Mouse (Mus musculus) gastrocnemius, postnatal 14 days (tissue): ENCODE results near the gene Kcnj1. TPM values are rescaled to one million over a fixed set of nuclear protein-coding genes. Genes with fewer than 3 reads are reported as not detected.

Experiments
- DNase-seq: peaks from one replicate; pipeline ENCODE4 v3.0.0; 2021; ENCODE audit warnings: mixed read lengths
- intact Hi-C: fragments of 180-260 bp; cut with DNase I; formaldehyde crosslinking; loops from one replicate; pipeline ENCODE4 v1.15.1; 2025; ENCODE audit warnings: low total_unique reads
- long read RNA-seq, 2 experiments: library from polyadenylated mRNA; stranded (forward); transcript quantifications; one replicate each; pipeline ENCODE4 v2.0.0; 2021
- total RNA-seq, 2 experiments: library from RNA; stranded (reverse); gene quantifications; 2 replicates each; pipeline ENCODE4 v1.2.3; 2021

The Kcnj1 gene
- not detected for total RNA-seq
- long read RNA-seq, experiment 1 = 0 reads
- long read RNA-seq, experiment 2 = 0 reads

DNA sequence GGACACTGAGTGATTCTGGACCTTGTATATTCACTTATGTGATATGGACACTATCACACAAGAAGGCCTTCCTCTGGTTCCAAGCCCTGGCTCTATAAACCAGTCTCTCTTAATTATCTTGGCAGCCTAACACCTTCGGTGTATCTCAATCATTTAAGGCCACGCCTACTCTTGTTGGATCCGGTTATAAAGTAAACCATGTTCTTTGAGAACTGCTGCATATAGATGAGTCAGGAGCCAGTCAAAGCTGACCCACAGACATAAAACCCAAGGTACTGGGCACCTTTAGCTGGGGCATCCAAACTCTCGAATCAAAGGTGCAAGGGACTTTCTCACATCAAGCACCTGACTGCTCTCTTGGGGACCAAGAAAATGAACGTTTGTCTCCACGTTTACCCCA lies at the start of gene Kcnj1:
Gene Kcnj1, plus strand, starts transcription at position 292 of the 400 bp plus-strand sequence.
- intact Hi-C loops = no loop called here
- DNase-seq = no peak

DNA sequence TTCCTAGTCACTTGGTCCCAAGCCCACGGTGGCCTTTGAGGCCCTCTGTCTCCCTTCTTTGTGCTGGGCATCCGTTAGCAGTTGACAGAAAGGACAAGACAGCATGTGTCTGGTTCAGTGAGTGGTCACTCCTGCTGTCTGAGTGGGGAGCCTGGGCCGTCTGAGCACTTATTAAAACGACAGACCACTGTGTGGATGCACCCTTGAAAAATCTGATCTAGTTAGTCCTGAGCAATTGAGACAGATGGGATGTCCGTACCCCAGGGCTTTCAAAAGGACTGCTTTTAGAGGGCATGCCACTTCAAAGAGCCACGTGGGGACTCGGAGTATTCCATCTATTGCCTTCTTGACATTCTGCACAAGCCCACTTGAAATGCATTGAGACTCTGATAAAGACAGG lies 48.7 kb upstream of the Kcnj1 start:
- intact Hi-C loops = no loop called here
- no peak for DNase-seq

DNA sequence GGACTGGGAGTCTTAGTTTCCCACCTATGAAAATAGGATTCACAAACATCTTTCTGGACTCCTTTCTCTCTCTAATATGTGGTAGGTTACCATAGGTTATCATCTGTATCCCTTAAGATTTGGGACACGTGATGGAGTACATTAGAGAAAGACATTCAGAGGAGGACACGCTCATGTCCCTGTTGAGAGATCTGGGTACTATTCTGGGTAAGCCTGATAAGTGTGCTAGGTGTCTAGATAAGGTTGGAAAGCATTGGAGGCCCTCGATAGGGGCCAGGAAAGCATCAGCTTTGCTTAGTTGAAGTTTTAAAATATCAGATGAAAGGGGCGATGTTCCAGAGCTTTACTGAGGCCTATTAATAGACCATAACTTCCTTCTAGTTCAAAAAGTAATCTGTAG lies 43.5 kb upstream of the Kcnj1 start:
- DNase-seq = no peak
- intact Hi-C loops = no loop called here

GRCm38 (mm10) chr9:32331162-32331561 lies 41.1 kb upstream of the Kcnj1 start:
- intact Hi-C loops = no loop called here
- no peak for DNase-seq

DNA sequence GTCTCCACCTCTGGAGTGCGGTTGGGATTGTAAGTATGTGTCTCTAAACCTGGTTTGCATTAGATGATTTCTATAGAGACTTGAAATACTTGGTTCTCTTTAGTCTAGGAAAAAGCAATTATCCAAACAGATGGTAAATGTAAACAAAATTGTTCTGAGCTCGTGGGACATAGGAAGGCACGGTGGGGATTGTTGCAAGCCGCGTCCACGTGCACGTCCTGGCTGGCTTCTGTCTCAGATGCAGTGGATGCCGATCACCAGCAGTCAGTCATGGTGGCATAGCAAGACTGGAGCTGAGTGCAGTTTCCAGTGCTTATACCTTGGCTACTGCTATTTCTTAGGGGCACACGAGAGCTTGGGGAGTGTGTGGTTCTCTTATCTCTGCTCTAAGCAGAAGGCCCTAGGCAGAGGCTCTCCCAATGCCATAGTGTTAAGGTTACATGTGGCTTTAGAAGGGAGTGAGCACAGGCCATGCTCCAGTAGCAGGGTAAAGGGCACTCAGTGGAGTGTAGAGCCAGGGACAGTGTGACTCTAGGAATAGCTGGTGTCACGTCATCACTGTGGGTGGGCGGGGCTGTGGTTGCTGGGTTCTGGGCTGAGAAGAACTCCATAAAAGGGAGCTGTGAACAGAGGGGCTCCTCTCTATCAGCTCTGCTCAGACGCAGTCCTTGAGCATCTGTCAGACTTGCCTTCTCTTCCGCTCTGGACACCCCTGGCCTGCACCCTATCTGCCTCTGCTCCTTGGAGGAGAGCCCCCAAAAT lies 36.7 kb upstream of the Kcnj1 start:
- no peak for DNase-seq
- intact Hi-C loops = no loop called here

DNA sequence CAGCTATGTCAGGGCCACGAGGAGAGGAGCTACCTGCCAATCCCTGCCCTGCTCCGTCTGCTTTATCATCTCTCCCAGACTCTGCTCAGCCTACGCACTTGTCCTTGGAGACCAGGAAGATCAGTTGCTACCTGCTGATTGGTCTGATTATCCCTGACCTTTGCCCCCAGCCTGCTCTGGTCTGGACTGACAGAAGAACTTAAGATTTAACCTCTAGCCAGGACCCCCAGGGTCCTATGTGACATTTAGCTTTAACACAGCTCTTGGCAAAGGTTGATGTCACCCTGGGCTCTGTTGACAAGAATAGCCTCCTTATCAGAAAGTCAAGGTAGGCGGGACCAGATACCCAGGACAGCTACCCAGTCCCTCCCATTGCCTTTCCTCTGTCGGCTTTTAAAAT lies 31.5 kb upstream of the Kcnj1 start:
- no peak for DNase-seq
- intact Hi-C loops = no loop called here

DNA sequence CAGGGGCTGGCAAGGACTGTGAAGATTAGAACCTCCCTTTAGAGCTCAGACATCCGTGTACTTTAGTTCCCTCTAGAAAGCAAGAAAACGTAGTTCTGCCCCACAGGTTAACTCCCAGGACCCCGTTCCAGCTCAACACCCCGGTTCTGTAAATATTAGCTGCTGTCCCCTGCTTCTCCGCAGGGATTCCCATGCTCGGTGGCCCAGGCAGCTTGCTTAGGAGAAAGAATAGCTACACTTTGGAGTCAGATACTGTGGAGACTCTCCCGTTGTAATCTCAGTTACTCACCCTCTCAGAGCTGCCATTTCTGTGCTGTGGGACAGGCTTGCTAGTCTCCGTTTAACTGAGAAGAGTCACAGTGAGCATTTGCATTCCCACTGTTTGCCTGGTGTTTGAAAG lies 29.4 kb upstream of the Kcnj1 start:
- no peak for DNase-seq
- intact Hi-C loops = no loop called here

DNA sequence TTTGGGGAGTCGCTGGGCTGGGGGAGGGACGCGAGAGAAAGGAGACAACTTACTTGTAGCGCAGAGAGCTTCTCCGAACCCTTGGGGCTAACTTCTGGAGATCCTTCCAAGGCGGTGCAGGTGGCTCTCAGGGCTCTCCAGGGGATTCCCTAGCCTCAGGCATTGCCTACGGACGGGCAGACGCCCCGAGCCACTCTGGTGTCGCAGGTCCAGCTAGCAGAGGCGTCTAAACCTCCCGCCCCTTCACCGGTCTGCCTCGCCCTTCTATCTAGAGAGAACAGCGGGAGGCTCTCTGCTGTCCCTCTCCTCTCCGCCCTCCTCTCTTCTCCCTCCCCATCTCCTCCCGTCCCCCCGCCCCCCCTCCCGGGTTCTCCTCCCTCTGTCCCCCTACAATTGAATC lies 28.2 kb upstream of the Kcnj1 start, which contains the start of gene Kcnj5:
Gene Kcnj5, minus strand, starts transcription at position 300 of the 400 bp plus-strand sequence.
- no peak for DNase-seq
- intact Hi-C loops = no loop called here

DNA sequence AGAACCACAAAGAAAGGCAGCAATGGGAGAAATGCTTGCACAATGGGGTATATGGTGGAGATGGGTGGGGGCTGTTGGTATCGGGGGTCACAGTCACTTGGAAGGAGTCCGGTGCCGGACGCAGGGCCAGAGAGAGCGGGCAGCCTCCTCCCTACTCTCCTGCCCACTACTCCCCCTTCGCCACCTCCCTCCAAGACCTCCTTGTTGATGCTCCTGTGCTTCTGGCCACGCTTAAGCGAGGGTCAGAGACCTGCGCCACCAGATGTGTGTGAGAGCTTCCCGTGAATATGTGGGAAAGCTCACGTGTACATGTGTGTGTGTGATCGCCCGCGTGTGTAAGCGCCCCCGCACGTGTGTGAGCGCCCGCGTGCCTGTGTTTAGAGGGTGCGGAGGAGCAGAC lies 27.8 kb upstream of the Kcnj1 start:
- intact Hi-C loops = no loop called here
- no peak for DNase-seq

DNA sequence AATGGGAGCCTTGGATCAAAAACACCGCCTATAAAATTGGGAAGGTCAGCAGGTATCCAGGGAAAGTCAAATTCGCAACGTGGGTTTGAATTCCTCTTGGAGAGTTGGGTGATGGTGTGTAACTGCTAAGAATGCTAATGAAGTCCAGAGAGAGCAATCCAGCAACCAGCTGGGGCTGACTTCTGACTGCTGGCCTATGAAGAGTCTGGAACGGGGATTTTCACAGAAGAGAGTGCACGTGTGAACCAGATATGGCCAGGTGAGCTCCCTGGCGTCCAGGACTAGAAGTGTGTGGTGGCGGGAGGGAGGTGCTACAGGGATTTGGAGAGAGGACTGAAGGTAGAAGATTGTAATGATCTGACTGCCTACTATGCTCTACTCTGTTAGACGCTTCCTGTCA lies 24.2 kb upstream of the Kcnj1 start:
- DNase-seq = no peak
- intact Hi-C loops = no loop called here

DNA sequence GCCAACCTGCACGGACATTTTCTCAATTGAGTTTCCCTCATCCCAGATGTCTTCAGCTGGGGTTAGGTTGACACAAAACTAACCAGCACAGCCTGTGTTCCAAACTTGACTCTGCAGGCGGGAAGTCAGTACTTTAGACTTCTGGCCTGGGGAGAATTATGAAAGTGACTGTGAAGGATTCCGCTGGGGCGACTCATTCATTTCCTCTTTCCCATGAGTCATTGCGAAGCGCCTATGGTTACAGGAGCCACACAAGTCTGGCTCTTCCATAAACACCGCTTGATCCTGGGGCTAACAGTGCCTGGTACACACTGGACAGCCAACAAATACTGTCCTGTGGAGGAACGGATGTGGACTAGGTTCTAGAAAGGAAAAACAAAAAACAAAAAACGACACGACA lies 22.9 kb upstream of the Kcnj1 start:
- intact Hi-C loops = no loop called here
- no peak for DNase-seq

GRCm38 (mm10) chr9:32350332-32350731 lies 22.0 kb upstream of the Kcnj1 start:
- intact Hi-C loops = loop anchor here (2.0 kb wide), 1 partner anchor 78 kb away; no protein-coding TSS in a partner anchor
- peak; percentile 65 for DNase-seq

GRCm38 (mm10) chr9:32360770-32361169 lies 11.5 kb upstream of the Kcnj1 start:
- no peak for DNase-seq
- intact Hi-C loops = no loop called here

GRCm38 (mm10) chr9:32368812-32369211 lies 3.5 kb upstream of the Kcnj1 start:
- no peak for DNase-seq
- intact Hi-C loops = no loop called here

DNA sequence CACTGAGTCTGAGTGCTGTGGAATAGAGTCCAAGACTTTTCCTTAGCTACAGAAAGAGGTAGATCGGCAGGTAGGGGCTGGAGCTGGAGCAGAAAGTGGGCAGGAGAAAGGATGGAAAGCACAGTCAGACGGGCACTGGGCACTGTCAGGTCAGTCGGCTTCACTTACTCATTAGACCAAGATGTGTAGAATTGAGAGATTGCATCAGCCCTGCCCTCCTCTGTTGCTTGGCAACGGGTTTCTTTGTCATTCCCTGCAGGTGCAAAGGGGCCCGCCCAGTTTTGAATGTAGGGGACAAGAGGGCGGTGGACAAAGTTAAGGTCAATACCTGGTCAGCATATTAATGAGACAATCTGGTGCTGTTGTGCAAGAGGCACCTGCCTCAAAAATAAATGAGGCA lies 2.9 kb upstream of the Kcnj1 start:
- no peak for DNase-seq
- intact Hi-C loops = no loop called here

GRCm38 (mm10) chr9:32373656-32374055 lies 1.4 kb downstream of the Kcnj1 start:
- intact Hi-C loops = no loop called here
- DNase-seq = no peak

- intact Hi-C loops = no loop called here
- no peak for DNase-seq
Measured at GRCm38 (mm10) chr9:32376031-32376430, 3.7 kb downstream of the Kcnj1 start.

- intact Hi-C loops = no loop called here
- DNase-seq = no peak
Measured at GRCm38 (mm10) chr9:32376863-32377590, 4.7 kb downstream of the Kcnj1 start.

GRCm38 (mm10) chr9:32384906-32385305 lies 12.6 kb downstream of the Kcnj1 start:
- intact Hi-C loops = no loop called here
- no peak for DNase-seq

GRCm38 (mm10) chr9:32388120-32388519 lies 15.8 kb downstream of the Kcnj1 start:
- intact Hi-C loops = no loop called here
- no peak for DNase-seq

DNA sequence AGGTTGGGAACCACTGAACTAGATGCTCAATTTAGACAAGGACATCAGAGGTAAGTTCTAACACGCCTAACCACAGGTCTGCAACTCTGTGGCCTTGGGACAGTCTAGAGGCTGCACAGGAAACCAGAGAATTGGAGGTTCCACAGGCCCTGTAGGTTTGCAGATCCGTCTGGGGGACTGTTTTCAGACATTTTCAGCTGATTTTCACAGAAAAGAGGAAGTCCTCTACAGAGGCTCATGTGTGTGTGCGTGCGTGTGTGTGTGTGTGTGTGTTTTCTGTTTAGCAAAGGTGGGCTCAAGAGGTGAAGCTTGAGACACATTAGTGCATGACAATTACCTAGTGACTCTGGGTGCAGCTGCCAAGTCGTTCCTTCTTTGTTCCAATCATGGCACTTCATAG lies 18.8 kb downstream of the Kcnj1 start:
- intact Hi-C loops = no loop called here
- DNase-seq = no peak
